Mouse (Mus musculus) forebrain, postnatal 0 days (tissue): ENCODE results near the gene Pdia4. TPM values are rescaled to one million over a fixed set of nuclear protein-coding genes. Genes with fewer than 3 reads are reported as not detected.
A peak's percentile ranks its signal among the peaks of the same experiment; 100 is the strongest.

Experiments used
- ATAC-seq: fragments of 200-750 bp; cut with Nextera tagmentation; 2 replicates; pipeline ENCODE4 v1.8.0; 2017; ENCODE audit warnings: mild to moderate bottlenecking, moderate library complexity
- DNase-seq: peaks from one replicate; pipeline ENCODE4 v3.0.0-alpha.2; 2015
- H3K27ac ChIP-seq: fragments of 300-500 bp; sonication (generic); 2 replicates; pipeline ENCODE4 v1.5.1; 2014; ENCODE audit warnings: low read depth, mild to moderate bottlenecking, antibody characterized with exemption, low read length, moderate library complexity, mixed read lengths
- H3K27me3 ChIP-seq: fragments of 300-500 bp; sonication (generic); 2 replicates; pipeline ENCODE4 v1.6.1; 2014; ENCODE audit warnings: mild to moderate bottlenecking, low read length, mixed read lengths; ENCODE audit not compliant: insufficient read depth
- H3K36me3 ChIP-seq: fragments of 300-500 bp; sonication (generic); 2 replicates; pipeline ENCODE4 v1.6.1; 2014; ENCODE audit warnings: mild to moderate bottlenecking, moderate library complexity; ENCODE audit not compliant: insufficient read depth
- H3K4me1 ChIP-seq: fragments of 300-500 bp; sonication (generic); 2 replicates; pipeline ENCODE4 v1.6.1; 2014; ENCODE audit warnings: antibody characterized with exemption; ENCODE audit not compliant: insufficient read depth
- H3K4me2 ChIP-seq: fragments of 300-500 bp; sonication (generic); 2 replicates; pipeline ENCODE4 v1.6.1; 2014; ENCODE audit warnings: low read depth, mild to moderate bottlenecking, moderate library complexity
- H3K4me3 ChIP-seq: fragments of 300-500 bp; sonication (generic); 2 replicates; pipeline ENCODE4 v1.5.1; 2014; ENCODE audit warnings: low read depth, low read length, mixed read lengths
- H3K9ac ChIP-seq: fragments of 300-500 bp; sonication (generic); 2 replicates; pipeline ENCODE4 v1.6.1; 2014; ENCODE audit warnings: mild to moderate bottlenecking
- H3K9me3 ChIP-seq: fragments of 300-500 bp; sonication (generic); 2 replicates; pipeline ENCODE4 v1.6.1; 2016; ENCODE audit warnings: low read length
- CTCF ChIP-seq: sonication (generic); IDR thresholded peaks from 2 replicates; pipeline ENCODE4 v1.5.1; 2016; ENCODE audit warnings: antibody characterized with exemption, control low read depth, low read depth
- WGBS: fragments of 180-500 bp; shearing (Covaris S2); extraction: QIAGEN DNeasy Blood & Tissue Kit; methylation state at CpG from one replicate; pipeline ENCODE4 v1.1.7; 2014; 5-methylcytosine and 5-hydroxymethylcytosine counted together
- polyA plus RNA-seq: library from polyadenylated mRNA; unstranded; fragments of >200 nt; fragmentation: Nextera tagmentation; extraction: Ambion mirVana; gene quantifications from 2 replicates; pipeline ENCODE4 v1.2.1, GENCODE M21; 2015
- total RNA-seq: library from RNA; depleted of rRNA; stranded (reverse); fragments of >200 nt; gene quantifications from 2 replicates; pipeline ENCODE4 v1.2.3, GENCODE M21; 2014

The Pdia4 gene
- total and polyA plus RNA-seq, 2 experiments from 2014 or later = 83.7 to 104 TPM

GRCm38 (mm10) chr6:47837630-47838029 lies 24.4 kb upstream of the Pdia4 start:
- 76% methylated on average over 2 of the region's 2 CpGs for WGBS
- Histone ChIP-seq H3K36me3 (peaks cover 4% of the 10 kb centered on the region; the same call in 1 of the 2 replicates), H3K27me3 (no peaks in the 10 kb centered on the region), H3K4me3 (no peak overlapping the region), H3K9ac (no peak overlapping the region), H3K9me3 (no peaks in the 10 kb centered on the region), H3K27ac (no peak overlapping the region), H3K4me1 (peaks cover 6% of the 10 kb centered on the region), H3K4me2 (no peak overlapping the region)
- no peak for TF ChIP-seq CTCF
- ATAC-seq = no peak
- no peak for DNase-seq

- H3K4me2 ChIP-seq = peak overlapping the region; percentile 63
- DNase-seq (peak; percentile 71), ATAC-seq (peak; percentile 67)
- peak overlapping the region; percentile 92 for H3K27ac ChIP-seq
- WGBS = under 1% methylated on average over 49 of the region's 49 CpGs
- no peaks in the 10 kb centered on the region for H3K27me3 ChIP-seq
- H3K4me3 ChIP-seq = peak overlapping the region; percentile 73
- peaks cover 4% of the 10 kb centered on the region; the same call in 1 of the 2 replicates for H3K36me3 ChIP-seq
- H3K4me1 ChIP-seq = peaks cover 6% of the 10 kb centered on the region
- no peaks in the 10 kb centered on the region for H3K9me3 ChIP-seq
- peak overlapping the region; percentile 96 for H3K9ac ChIP-seq
- TF ChIP-seq CTCF = no peak
These were observed 22.8 kb upstream of the Pdia4 start for GRCm38 (mm10) chr6:47835984-47836521.

GRCm38 (mm10) chr6:47835482-47835983 lies 22.3 kb upstream of the Pdia4 start, which contains the start of gene Zfp398:
Gene Zfp398 (plus strand): TSS chr6:47835661.
- ATAC-seq (peak; percentile 98), DNase-seq (peak; percentile 96)
- Histone ChIP-seq H3K4me1 (peaks cover 6% of the 10 kb centered on the region), H3K9ac (peak within 1 kb of the TSS; percentile 96), H3K9me3 (no peaks in the 10 kb centered on the region), H3K27ac (peak within 1 kb of the TSS; percentile 92), H3K4me2 (peak within 1 kb of the TSS; percentile 63), H3K27me3 (no peaks in the 10 kb centered on the region), H3K36me3 (peaks cover 4% of the 10 kb centered on the region; the same call in 1 of the 2 replicates), H3K4me3 (peak within 1 kb of the TSS; percentile 73)
- WGBS = under 1% methylated on average over 52 of the region's 52 CpGs
- TF ChIP-seq CTCF = peak; percentile 99

GRCm38 (mm10) chr6:47832220-47832619 lies 19.0 kb upstream of the Pdia4 start:
- DNase-seq (no peak), ATAC-seq (no peak)
- no peaks in the 10 kb centered on the region for H3K9me3 ChIP-seq
- no peaks in the 10 kb centered on the region for H3K27me3 ChIP-seq
- no peak overlapping the region for H3K9ac ChIP-seq
- H3K36me3 ChIP-seq = no peaks in the 10 kb centered on the region
- 77% methylated on average over 1 of the region's 1 CpGs for WGBS
- H3K4me2 ChIP-seq = no peak overlapping the region
- no peak overlapping the region for H3K4me3 ChIP-seq
- H3K27ac ChIP-seq = no peak overlapping the region
- H3K4me1 ChIP-seq = no peaks in the 10 kb centered on the region
- no peak for TF ChIP-seq CTCF

GRCm38 (mm10) chr6:47830104-47831078 lies 17.2 kb upstream of the Pdia4 start, which contains the start of gene Zfp786:
Gene Zfp786 (minus strand): TSS chr6:47830867.
- WGBS = 2% methylated on average over 64 of the region's 64 CpGs
- no peaks in the 10 kb centered on the region for H3K4me1 ChIP-seq
- H3K4me3 ChIP-seq = peak within 1 kb of the TSS; percentile 86
- no peaks in the 10 kb centered on the region for H3K27me3 ChIP-seq
- no peaks in the 10 kb centered on the region for H3K9me3 ChIP-seq
- H3K36me3 ChIP-seq = no peaks in the 10 kb centered on the region; the same call in 1 of the 2 replicates
- H3K27ac ChIP-seq = peak within 1 kb of the TSS; percentile 94
- peak within 1 kb of the TSS; percentile 95 for H3K9ac ChIP-seq
- ATAC-seq (peak; percentile 96), DNase-seq (peak; percentile 96)
- peak; percentile 99 for TF ChIP-seq CTCF
- H3K4me2 ChIP-seq = peak within 1 kb of the TSS; percentile 48

- Histone ChIP-seq H3K27me3 (no peaks in the 10 kb centered on the region), H3K27ac (no peak overlapping the region), H3K4me2 (peak overlapping the region; percentile 48), H3K4me3 (peak overlapping the region; percentile 86; the same call in 1 of the 2 replicates), H3K9me3 (no peaks in the 10 kb centered on the region), H3K4me1 (no peaks in the 10 kb centered on the region), H3K36me3 (peaks cover 12% of the 10 kb centered on the region), H3K9ac (no peak overlapping the region; the same call in 1 of the 2 replicates)
- TF ChIP-seq CTCF = peak; percentile 65
- WGBS = 8% methylated on average over 1 of the region's 1 CpGs
- no peak for ATAC-seq
- peak; percentile 42 for DNase-seq
These were observed 15.7 kb upstream of the Pdia4 start for GRCm38 (mm10) chr6:47828950-47829349.
